Mouse (Mus musculus) spleen, adult 12 weeks (tissue): ENCODE measurements at regions not wholly inside any gene's neighbourhood (a gene's known extent, or its start where the extent isn't known, plus 50 kb on each side); places are given as distances from the start of the nearest gene placed in this dataset.

Experiments used
- DNase-seq: peaks from one replicate; pipeline ENCODE4 v3.0.0; 2022; ENCODE audit warnings: low spot score

GRCm38 (mm10) chr3:37779867-37780475 lies 55.7 kb upstream of the Gm5148 start:
- DNase-seq: no peak

- DNase-seq: no peak
These were observed 54.1 kb upstream of the Gm5148 start for GRCm38 (mm10) chr3:37778386-37778785.

GRCm38 (mm10) chr3:37776224-37776623 lies 51.9 kb upstream of the Gm5148 start:
- DNase-seq: no peak
